Mouse (Mus musculus) kidney, adult 2 months (tissue): Measurements from ENCODE around the gene Zfp182.

ENCODE experiments used
- CTCF ChIP-seq: fragments of 200-500 bp; conservative IDR thresholded peaks from 2 replicates; pipeline ENCODE4 v1.5.1; 2011; ENCODE audit warnings: low read depth, mild to moderate bottlenecking, control low read depth, low read length, moderate library complexity, mixed read lengths; ENCODE audit not compliant: insufficient read depth, insufficient read length
- POLR2A ChIP-seq: fragments of 200-500 bp; IDR thresholded peaks from one replicate; pipeline ENCODE4 v1.6.1; 2011; ENCODE audit warnings: low read depth, low read length, control low read depth

DNA sequence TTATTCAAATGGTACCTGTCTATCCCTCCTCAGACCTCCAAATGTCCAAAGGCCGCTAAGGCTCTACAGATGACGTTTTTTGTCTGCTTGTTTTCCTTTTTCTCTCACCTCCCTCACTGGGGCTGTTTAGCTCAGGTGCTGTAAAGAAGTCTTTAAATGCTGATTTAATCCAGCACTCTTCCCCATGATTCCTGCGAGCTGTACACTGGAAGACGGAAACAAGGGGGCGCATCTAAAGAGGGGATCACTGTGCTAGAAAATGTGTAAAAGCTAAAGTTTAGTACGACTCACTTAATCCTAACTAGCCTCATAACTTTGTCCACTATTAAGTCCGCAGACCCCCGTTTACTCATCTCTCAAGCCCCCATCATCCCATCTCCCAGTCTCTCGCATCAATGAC, 656 bp downstream of the Zfp182 start:
- no peak for TF ChIP-seq CTCF
- no peak for TF ChIP-seq POLR2A
